In the genomic region with DNA sequence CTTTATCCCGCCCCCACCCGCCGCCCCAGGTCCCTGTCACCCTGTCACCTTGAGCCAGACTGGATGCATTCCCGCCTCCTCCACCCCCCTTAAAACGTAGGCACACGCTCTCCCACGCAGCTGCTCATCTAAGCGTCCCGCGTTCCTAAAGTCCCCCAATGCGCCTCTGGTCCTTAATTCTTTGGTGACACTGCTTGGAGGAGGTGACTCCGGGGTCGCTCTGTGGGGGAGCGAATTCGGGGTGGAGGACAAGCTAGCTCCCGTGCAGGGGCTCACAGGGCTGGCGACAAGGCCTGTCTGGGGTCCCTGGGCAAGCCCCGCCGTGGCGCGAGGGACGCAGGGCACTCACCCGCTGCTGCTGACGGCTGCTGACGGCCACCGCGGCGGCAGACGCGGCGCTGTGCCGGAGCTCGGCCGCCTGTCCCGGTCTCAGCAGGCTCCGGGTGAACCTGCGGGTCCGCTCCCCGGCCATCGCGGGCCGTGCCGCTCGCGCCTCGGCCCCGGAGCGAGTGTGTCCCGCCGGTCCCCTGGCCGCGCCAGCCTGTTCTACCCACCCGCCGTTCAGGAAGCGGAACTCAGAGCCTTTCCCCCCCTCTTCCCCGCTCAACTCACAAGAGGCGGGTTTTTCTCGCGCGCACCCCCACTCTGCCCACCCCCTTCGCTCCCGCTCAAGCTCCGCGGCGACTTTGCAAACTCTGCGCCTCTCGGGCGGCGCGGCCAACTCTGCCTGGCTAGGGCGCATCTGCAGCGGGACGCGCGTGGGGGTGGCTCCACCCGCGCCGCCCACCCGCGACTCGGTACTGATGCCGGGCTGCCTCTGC, we compare ENCODE assay signal across 8 mouse cellular contexts. TPM values are rescaled to one million over a fixed set of nuclear protein-coding genes. Genes with fewer than 3 reads are reported as not detected.
DNase-seq lines count a peak whose midpoint lies in the region; ATAC-seq and TF ChIP-seq lines count a peak whose summit lies in the region.

A gene (minus strand): TSS at position 551 of the 821 bp plus-strand sequence.

- no peaks in the 10 kb centered on the region for H3K9me3 ChIP-seq in lung, embryonic 16.5 days (ENCODE audit: control insufficient read depth, low read length)

- peak within 1 kb of the TSS; percentile 64 for H3K4me3 ChIP-seq in lung, embryonic 16.5 days (ENCODE audit: low read length)
- peak within 1 kb of the TSS; percentile 83 for H3K4me3 ChIP-seq in olfactory bulb, adult 2 months (ENCODE audit: insufficient read depth, low read depth, low read length)

- H3K27me3 ChIP-seq in lung, embryonic 16.5 days (ENCODE audit: control insufficient read depth, insufficient read depth, low read depth, low read length) = peaks cover 23% of the 10 kb centered on the region

- H3K36me3 ChIP-seq in lung, embryonic 16.5 days (ENCODE audit: control insufficient read depth, insufficient read depth, low read length) = no peaks in the 10 kb centered on the region

- peak; percentile 12; the same call in 1 of the 2 replicates for TF ChIP-seq CTCF in olfactory bulb, adult 2 months (IDR thresholded peaks at IDR 0.05; ENCODE audit: insufficient read depth, low read depth, low read length)

- TF ChIP-seq POLR2A in olfactory bulb, adult 2 months (IDR thresholded peaks at IDR 0.05; ENCODE audit: insufficient read depth, low read depth, low read length) = no peak; the same call in 1 of the 2 replicates

- H3K4me1 ChIP-seq in lung, embryonic 16.5 days (replicated peaks; ENCODE audit: control insufficient read depth, insufficient read depth, low read length) = peaks cover 10% of the 10 kb centered on the region
- H3K4me1 ChIP-seq in olfactory bulb, adult 2 months (ENCODE audit: control insufficient read depth, insufficient read depth, low read length) = peaks cover 3% of the 10 kb centered on the region; the same call in 1 of the 2 replicates

- no peak within 1 kb of the TSS for H3K27ac ChIP-seq in lung, embryonic 16.5 days (ENCODE audit: low read length)
- peak within 1 kb of the TSS; percentile 86 for H3K27ac ChIP-seq in olfactory bulb, adult 2 months (ENCODE audit: insufficient read depth, low read depth, low read length)

- intact Hi-C loops in heart, postnatal 14 days (cut with DNase I) = no loop called here

- peak within 1 kb of the TSS; percentile 89 for H3K4me2 ChIP-seq in lung, embryonic 16.5 days (ENCODE audit: low read depth, low read length)

- 0 out of 2 replicates have a peak, but pooled peaks have one; percentile 37 for ATAC-seq in erythroid progenitor cell, adult 5-6 weeks (replicated peaks; ENCODE audit: low FRiP score, poor library complexity, severe bottlenecking)
- peak; percentile 70 for ATAC-seq in lung, embryonic 16.5 days (ENCODE audit: low read depth)

- peak within 1 kb of the TSS; percentile 65 for H3K9ac ChIP-seq in lung, embryonic 16.5 days (ENCODE audit: low read length)

- under 1% methylated on average over 58 of the region's 82 CpGs for WGBS in lung, embryonic 16.5 days
- under 1% methylated on average over 82 of the region's 82 CpGs for WGBS in olfactory bulb, adult 2 months

- DNase-seq in CD4-positive, CD25-positive, alpha-beta regulatory T cell, adult 2 months (ENCODE audit: low read depth, low spot score) = peak; percentile 85
- peak; percentile 58 for DNase-seq in adrenal gland, postnatal 14 days
- DNase-seq in heart, postnatal 14 days = peak; percentile 44 to 46
- peak; percentile 57 for DNase-seq in layer of hippocampus, adult 9-11 months
- DNase-seq in thymus, postnatal 25 days = peak; percentile 86

RNA-seq across cellular contexts. Expression of the gene that starts here (rescaled TPM):
- total RNA-seq in adrenal gland, postnatal 14 days (2021) = 22.5 and 31.7 TPM in 2 replicates
- total RNA-seq in erythroid progenitor cell, adult 5-6 weeks (2015; ENCODE audit: low replicate concordance) = 18.9 and 26.7 TPM in 2 replicates
- 15.8 and 17.8 TPM in 2 replicates for total RNA-seq in erythroid progenitor cell, adult 5-6 weeks (2017; ENCODE audit: low replicate concordance)
- 1 to 10 TPM; 8.0 to 8.4 TPM for total RNA-seq in heart, postnatal 14 days (2021)
- polyA plus RNA-seq in lung, embryonic 16.5 days (2015; fragmentation: Nextera tagmentation; extraction: Ambion mirVana) = 4.5 and 4.8 TPM in 2 replicates
- polyA plus RNA-seq in olfactory bulb, adult 2 months (2012; ENCODE audit: insufficient read depth, insufficient read length, low replicate concordance, missing spikeins) = not detected in 2 replicates

Comparison
In these comparisons a context has a peak if more than half of its experiments do, and no peak if none do; other contexts are left out.
1. RNA of the gene that starts here (polyA plus RNA-seq): not detected in olfactory bulb, adult 2 months; 4.5 to 4.8 TPM in lung, embryonic 16.5 days; every median in the first group is over 10 times any median in the second.
2. Peak in every context shown above with its lines, with median percentiles within 50 percentile points of each other: DNase-seq.